Mouse (Mus musculus): Measurements from ENCODE around the gene Epb41l4b. TPM values are rescaled to one million over a fixed set of nuclear protein-coding genes. Genes with fewer than 3 reads are reported as not detected.

Gene Epb41l4b
- polyA plus RNA-seq, 1 experiment from 2014 or later = 10.3 TPM

- no peak for TF ChIP-seq CTCF (IDR thresholded peaks at IDR 0.05)
- no peak for TF ChIP-seq EP300 (IDR thresholded peaks at IDR 0.05)
- Histone ChIP-seq H3K4me2 (replicated peaks; ENCODE audit: low read depth, low read length) (no peak overlapping the region), H3K9ac (replicated peaks; ENCODE audit: low read depth) (no peak overlapping the region), H3K4me3 (ENCODE audit: low read depth, low read length) (no peak overlapping the region), H3K9me3 (ENCODE audit: low read length) (no peaks in the 10 kb centered on the region), H3K4me1 (ENCODE audit: insufficient read depth, low read depth, low read length) (no peaks in the 10 kb centered on the region), H3K36me3 (ENCODE audit: insufficient read depth, low read length) (no peaks in the 10 kb centered on the region), H3K27me3 (replicated peaks; ENCODE audit: insufficient read depth, low read length) (peaks cover 20% of the 10 kb centered on the region; the same call in 1 of the 2 replicates), H3K27ac (ENCODE audit: low read length) (no peak overlapping the region)
- WGBS = 56% methylated on average over 7 of the region's 7 CpGs
- peak; percentile 20 for DNase-seq (ENCODE audit: low spot score)
- peak; percentile 54; the same call in 1 of the 2 replicates for ATAC-seq
These were observed 149.9 kb downstream of the Epb41l4b start for GRCm38 (mm10) chr4:56993331-56993730.

- peaks cover 20% of the 10 kb centered on the region; the same call in 1 of the 2 replicates for H3K27me3 ChIP-seq (replicated peaks; ENCODE audit: insufficient read depth, low read length)
- ATAC-seq = peak; percentile 68
- H3K9me3 ChIP-seq (ENCODE audit: low read length) = no peaks in the 10 kb centered on the region
- H3K27ac ChIP-seq (ENCODE audit: low read length) = no peak overlapping the region
- H3K4me3 ChIP-seq (ENCODE audit: low read depth, low read length) = no peak overlapping the region
- no peaks in the 10 kb centered on the region for H3K4me1 ChIP-seq (ENCODE audit: insufficient read depth, low read depth, low read length)
- no peaks in the 10 kb centered on the region for H3K36me3 ChIP-seq (ENCODE audit: insufficient read depth, low read length)
- no peak overlapping the region for H3K4me2 ChIP-seq (replicated peaks; ENCODE audit: low read depth, low read length)
- WGBS = 43% methylated on average over 2 of the region's 2 CpGs
- TF ChIP-seq CTCF (IDR thresholded peaks at IDR 0.05) (no peak), EP300 (IDR thresholded peaks at IDR 0.05) (peak; percentile 78)
- DNase-seq (ENCODE audit: low spot score) = peak; percentile 62
- H3K9ac ChIP-seq (replicated peaks; ENCODE audit: low read depth) = no peak overlapping the region
These were observed 151.3 kb downstream of the Epb41l4b start for GRCm38 (mm10) chr4:56991951-56992350.

- TF ChIP-seq CTCF (IDR thresholded peaks at IDR 0.05) (no peak), EP300 (IDR thresholded peaks at IDR 0.05) (no peak)
- H3K36me3 ChIP-seq (ENCODE audit: insufficient read depth, low read length) = no peaks in the 10 kb centered on the region
- DNase-seq (ENCODE audit: low spot score) (no peak), ATAC-seq (peak; percentile 17; the same call in 1 of the 2 replicates)
- peak within 1 kb of the TSS; percentile 51 for H3K4me3 ChIP-seq (ENCODE audit: low read depth, low read length)
- no peak within 1 kb of the TSS for H3K9ac ChIP-seq (replicated peaks; ENCODE audit: low read depth)
- peak within 1 kb of the TSS; percentile 89 for H3K4me2 ChIP-seq (replicated peaks; ENCODE audit: low read depth, low read length)
- WGBS = 0% methylated on average over 10 of the region's 44 CpGs
- no peaks in the 10 kb centered on the region for H3K9me3 ChIP-seq (ENCODE audit: low read length)
- no peaks in the 10 kb centered on the region for H3K4me1 ChIP-seq (ENCODE audit: insufficient read depth, low read depth, low read length)
- peaks cover 20% of the 10 kb centered on the region; the same call in 1 of the 2 replicates for H3K27me3 ChIP-seq (replicated peaks; ENCODE audit: insufficient read depth, low read length)
- H3K27ac ChIP-seq (ENCODE audit: low read length) = no peak within 1 kb of the TSS
These were observed 153.0 kb downstream of the Epb41l4b start, which contains the start of gene Frrs1l for GRCm38 (mm10) chr4:56990215-56990584. Gene Frrs1l, minus strand, starts transcription at chr4:56990391.

- H3K36me3 ChIP-seq (ENCODE audit: insufficient read depth, low read length) = no peaks in the 10 kb centered on the region
- whole genome bisulfite sequencing = 4% methylated on average over 41 of the region's 45 CpGs
- H3K4me1 ChIP-seq (ENCODE audit: insufficient read depth, low read depth, low read length) = no peaks in the 10 kb centered on the region
- H3K27me3 ChIP-seq (replicated peaks; ENCODE audit: insufficient read depth, low read length) = peaks cover 20% of the 10 kb centered on the region; the same call in 1 of the 2 replicates
- ATAC-seq = 0 out of 2 replicates have a peak, but pooled peaks have one; percentile 8
- no peak for DNase-seq (ENCODE audit: low spot score)
- no peak for TF ChIP-seq CTCF (IDR thresholded peaks at IDR 0.05)
- H3K27ac ChIP-seq (ENCODE audit: low read length) = no peak overlapping the region
- H3K9me3 ChIP-seq (ENCODE audit: low read length) = no peaks in the 10 kb centered on the region
- H3K9ac ChIP-seq (replicated peaks; ENCODE audit: low read depth) = no peak overlapping the region
- peak overlapping the region; percentile 89 for H3K4me2 ChIP-seq (replicated peaks; ENCODE audit: low read depth, low read length)
- peak overlapping the region; percentile 51 for H3K4me3 ChIP-seq (ENCODE audit: low read depth, low read length)
These were observed 153.6 kb downstream of the Epb41l4b start for GRCm38 (mm10) chr4:56989431-56990214.

- ATAC-seq (no peak), DNase-seq (ENCODE audit: low spot score) (peak; percentile 44)
- H3K4me2 ChIP-seq (replicated peaks; ENCODE audit: low read depth, low read length) = no peak overlapping the region
- H3K4me3 ChIP-seq (ENCODE audit: low read depth, low read length) = no peak overlapping the region
- no peak overlapping the region for H3K27ac ChIP-seq (ENCODE audit: low read length)
- no peaks in the 10 kb centered on the region for H3K4me1 ChIP-seq (ENCODE audit: insufficient read depth, low read depth, low read length)
- 45% methylated on average over 7 of the region's 7 CpGs for WGBS
- no peaks in the 10 kb centered on the region for H3K9me3 ChIP-seq (ENCODE audit: low read length)
- no peaks in the 10 kb centered on the region for H3K36me3 ChIP-seq (ENCODE audit: insufficient read depth, low read length)
- TF ChIP-seq CTCF (IDR thresholded peaks at IDR 0.05) (no peak), EP300 (IDR thresholded peaks at IDR 0.05) (no peak)
- H3K27me3 ChIP-seq (replicated peaks; ENCODE audit: insufficient read depth, low read length) = no peaks in the 10 kb centered on the region
- H3K9ac ChIP-seq (replicated peaks; ENCODE audit: low read depth) = no peak overlapping the region
These were observed 177.6 kb downstream of the Epb41l4b start for GRCm38 (mm10) chr4:56965586-56966179.

GRCm38 (mm10) chr4:56963687-56964086 lies 179.6 kb downstream of the Epb41l4b start:
- DNase-seq (ENCODE audit: low spot score) (no peak), ATAC-seq (no peak)
- Histone ChIP-seq H3K9ac (replicated peaks; ENCODE audit: low read depth) (no peak overlapping the region), H3K4me2 (replicated peaks; ENCODE audit: low read depth, low read length) (no peak overlapping the region), H3K4me3 (ENCODE audit: low read depth, low read length) (no peak overlapping the region), H3K27ac (ENCODE audit: low read length) (no peak overlapping the region), H3K4me1 (ENCODE audit: insufficient read depth, low read depth, low read length) (no peaks in the 10 kb centered on the region), H3K9me3 (ENCODE audit: low read length) (no peaks in the 10 kb centered on the region), H3K36me3 (ENCODE audit: insufficient read depth, low read length) (no peaks in the 10 kb centered on the region), H3K27me3 (replicated peaks; ENCODE audit: insufficient read depth, low read length) (no peaks in the 10 kb centered on the region)
- TF ChIP-seq CTCF (IDR thresholded peaks at IDR 0.05) (no peak), EP300 (IDR thresholded peaks at IDR 0.05) (no peak)
- WGBS = 87% methylated on average over 6 of the region's 6 CpGs

All from lung, postnatal 0 days (tissue).